In genomic region chr11:117266906-117267721, GRCm38 (mm10) we compare ENCODE assay signal across 9 mouse cellular contexts.
DNase-seq lines count a peak whose midpoint lies in the region; ATAC-seq lines count a peak whose summit lies in the region.
"Had no signal": no experiment of that assay in that cellular context is flagged by ENCODE, and none has a peak within 500 bp of the region (broad histone marks: within the 10 kb centered on the region; RNA-seq: fewer than 3 reads in every experiment).

No protein-coding gene starts in this region.

- H3K27ac ChIP-seq in neural tube, embryonic 14.5 days (ENCODE audit: low read depth, low read length): peak overlapping the region; percentile 44; the same call in 1 of the 2 replicates

- intact Hi-C loops in gastrocnemius, postnatal 14 days (cut with DNase I; ENCODE audit: low total_unique reads): no loop called here

- DNase-seq in adrenal gland, postnatal 14 days: peak; percentile 80
- peak; percentile 54 for DNase-seq in gastrocnemius, postnatal 14 days
- peak; percentile 52 to 64 for DNase-seq in lung, adult 18-20 months
- DNase-seq in cerebellum, adult 11-12 months: no peak

- no peaks in the 10 kb centered on the region for H3K9me3 ChIP-seq in erythroblast, embryonic 14.5 days (ENCODE audit: control insufficient read depth, low read length)
- no peaks in the 10 kb centered on the region for H3K9me3 ChIP-seq in neural tube, embryonic 14.5 days (ENCODE audit: control insufficient read depth, low read length)
- H3K9me3 ChIP-seq: G1E had no signal

- under 1% methylated on average over 37 of the region's 37 CpGs for WGBS in neural tube, embryonic 14.5 days

- H3K36me3 ChIP-seq in erythroblast, embryonic 14.5 days (ENCODE audit: control insufficient read depth): no peaks in the 10 kb centered on the region
- no peaks in the 10 kb centered on the region for H3K36me3 ChIP-seq in neural tube, embryonic 14.5 days (ENCODE audit: control insufficient read depth, insufficient read depth, low read length)

- no peaks in the 10 kb centered on the region for H3K4me1 ChIP-seq in erythroblast, embryonic 14.5 days (ENCODE audit: control insufficient read depth)
- peaks cover 26% of the 10 kb centered on the region for H3K4me1 ChIP-seq in neural tube, embryonic 14.5 days (ENCODE audit: control insufficient read depth, insufficient read depth, low read length)

- H3K9ac ChIP-seq in neural tube, embryonic 14.5 days (replicated peaks; ENCODE audit: low read depth, low read length): peak overlapping the region; percentile 60; the same call in 1 of the 2 replicates

- H3K4me2 ChIP-seq in neural tube, embryonic 14.5 days (ENCODE audit: low read depth, low read length): peak overlapping the region; percentile 72

- ATAC-seq in erythroblast, adult 5-6 weeks (replicated peaks; ENCODE audit: low FRiP score, poor library complexity, severe bottlenecking): no peak
- ATAC-seq in inflammation-experienced regulatory T-cells, adult 6 months: peak; percentile 16
- ATAC-seq in neural tube, embryonic 14.5 days (ENCODE audit: low read depth): peak; percentile 71

- H3K4me3 ChIP-seq in erythroblast, embryonic 14.5 days (replicated peaks): peak overlapping the region; percentile 50
- H3K4me3 ChIP-seq in neural tube, embryonic 14.5 days (ENCODE audit: low read depth, low read length): peak overlapping the region; percentile 43

- peaks cover 24% of the 10 kb centered on the region for H3K27me3 ChIP-seq in erythroblast, embryonic 14.5 days (ENCODE audit: control insufficient read depth)
- H3K27me3 ChIP-seq in neural tube, embryonic 14.5 days (ENCODE audit: control insufficient read depth, insufficient read depth, low read length): no peaks in the 10 kb centered on the region
